Mouse (Mus musculus): Measurements from ENCODE around the gene Vmn2r38.
"Not testable (repeated sequence)": the region's sequence is repeated elsewhere in the genome, so short reads cannot be mapped to it uniquely, and the experiment has no call there.

The Vmn2r38 gene

DNA sequence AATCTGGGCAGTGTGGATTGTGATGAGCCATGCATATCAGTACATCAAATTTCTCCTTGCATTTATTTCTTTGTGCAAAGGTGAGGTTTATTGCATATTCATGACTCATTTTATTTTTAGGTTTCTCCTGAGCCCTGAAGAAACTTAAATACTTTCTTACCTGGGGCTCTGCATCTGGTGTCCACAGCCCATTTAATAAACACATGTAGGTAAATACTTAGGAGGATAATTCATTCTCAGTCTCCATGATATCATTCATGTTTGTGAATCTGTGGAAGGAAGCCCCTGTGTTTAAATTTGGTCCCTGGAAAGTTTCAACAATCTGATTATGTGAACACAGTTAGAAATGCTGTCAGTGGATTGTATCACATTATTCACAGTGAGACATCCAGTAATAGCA is at the start of gene Vmn2r38:
Vmn2r38 (minus strand) TSS at position 101 of the 400 bp plus-strand sequence.
- not testable (repeated sequence) for DNase-seq (ENCODE audit: low read depth, low spot score)

DNA sequence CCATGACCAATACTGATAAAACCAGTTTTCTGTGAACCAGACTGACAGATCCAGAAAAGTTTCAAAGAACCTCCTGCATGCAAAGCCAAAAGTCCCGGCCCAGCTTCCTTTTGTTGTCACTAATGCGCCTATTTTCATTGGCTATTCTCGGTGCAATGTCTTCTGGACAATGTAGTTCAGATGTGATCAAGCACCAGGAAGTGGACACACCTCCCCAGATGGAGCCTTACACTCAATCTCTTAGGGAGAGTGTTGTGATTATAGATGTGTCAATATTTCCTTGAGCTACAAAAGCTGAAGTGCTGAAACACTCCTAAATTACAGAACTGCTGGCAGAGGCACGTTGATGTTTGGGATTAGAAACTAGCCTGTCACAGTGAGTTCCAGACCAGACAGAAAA is 32.3 kb downstream of the Vmn2r38 start:
- not testable (repeated sequence) for DNase-seq (ENCODE audit: low read depth, low spot score)

- DNase-seq (ENCODE audit: low read depth, low spot score) = not testable (repeated sequence)
These were observed 67.0 kb downstream of the Vmn2r38 start, which contains the start of gene Vmn2r39 for GRCm38 (mm10) chr7:9030698-9031097. Vmn2r39 (minus strand) TSS chr7:9030798.

Data from embryo, embryonic 11.5 days (tissue).